Mouse (Mus musculus) ES-Bruce4 (cell line): ENCODE data around the gene Esrrg. TPM values are rescaled to one million over a fixed set of nuclear protein-coding genes. Genes with fewer than 3 reads are reported as not detected.

Experiments
- H3K27ac ChIP-seq: 2 replicates; pipeline ENCODE4 v1.5.1; 2012; ENCODE audit warnings: low read length, inconsistent platforms; ENCODE audit not compliant: insufficient read depth
- H3K27me3 ChIP-seq: 2 replicates; pipeline ENCODE4 v1.6.1; 2012; ENCODE audit warnings: mild to moderate bottlenecking, low read length, inconsistent platforms; ENCODE audit not compliant: control insufficient read depth, poor library complexity, insufficient read depth, severe bottlenecking
- H3K36me3 ChIP-seq: 2 replicates; pipeline ENCODE4 v1.6.1; 2012; ENCODE audit warnings: inconsistent platforms, mild to moderate bottlenecking, low read length, moderate library complexity; ENCODE audit not compliant: control insufficient read depth, poor library complexity, insufficient read depth, severe bottlenecking
- H3K4me1 ChIP-seq: one replicate; pipeline ENCODE4 v1.8.1; 2011; ENCODE audit warnings: low read length; ENCODE audit not compliant: control insufficient read depth, insufficient read depth
- H3K4me3 ChIP-seq: 2 replicates; pipeline ENCODE4 v1.5.1; 2011; ENCODE audit warnings: low read depth, mild to moderate bottlenecking, low read length
- H3K9ac ChIP-seq: 2 replicates; pipeline ENCODE4 v1.6.1; 2012; ENCODE audit warnings: low read depth, mild to moderate bottlenecking, inconsistent platforms; ENCODE audit not compliant: poor library complexity, severe bottlenecking
- H3K9me3 ChIP-seq: replicated peaks from 2 replicates; pipeline ENCODE4 v1.6.1; 2012; ENCODE audit warnings: mild to moderate bottlenecking, low read length, inconsistent platforms; ENCODE audit not compliant: control insufficient read depth, poor library complexity, insufficient read depth, severe bottlenecking
- CTCF ChIP-seq: IDR thresholded peaks from one replicate; pipeline ENCODE4 v1.8.1; 2011; ENCODE audit warnings: low read depth, low read length
- EP300 ChIP-seq: IDR thresholded peaks from 2 replicates; pipeline ENCODE4 v1.6.1; 2011; ENCODE audit warnings: low read depth, low read length; ENCODE audit not compliant: insufficient read depth
- POLR2A ChIP-seq: IDR thresholded peaks from one replicate; pipeline ENCODE4 v1.8.1; 2011; ENCODE audit warnings: low read length; ENCODE audit not compliant: insufficient read depth
- polyA plus RNA-seq: library from polyadenylated mRNA; stranded (reverse); fragments of >200 nt; gene quantifications from 2 replicates; pipeline ENCODE4 v1.2.4, GENCODE M21; 2011; ENCODE audit warnings: low read depth; ENCODE audit not compliant: missing spikeins, insufficient read depth, insufficient read length

The Esrrg gene
- polyA plus RNA-seq, 1 experiment = not detected

- TF ChIP-seq CTCF = no peak
- no peak for TF ChIP-seq POLR2A
- no peak for TF ChIP-seq EP300
- Histone ChIP-seq H3K4me1 (no peaks in the 10 kb centered on the region), H3K27ac (no peak overlapping the region), H3K9ac (no peak overlapping the region), H3K9me3 (no peaks in the 10 kb centered on the region), H3K4me3 (no peak overlapping the region), H3K36me3 (no peaks in the 10 kb centered on the region), H3K27me3 (no peaks in the 10 kb centered on the region)
Measured at GRCm38 (mm10) chr1:188173859-188174258, 565.3 kb downstream of the Esrrg start.

DNA sequence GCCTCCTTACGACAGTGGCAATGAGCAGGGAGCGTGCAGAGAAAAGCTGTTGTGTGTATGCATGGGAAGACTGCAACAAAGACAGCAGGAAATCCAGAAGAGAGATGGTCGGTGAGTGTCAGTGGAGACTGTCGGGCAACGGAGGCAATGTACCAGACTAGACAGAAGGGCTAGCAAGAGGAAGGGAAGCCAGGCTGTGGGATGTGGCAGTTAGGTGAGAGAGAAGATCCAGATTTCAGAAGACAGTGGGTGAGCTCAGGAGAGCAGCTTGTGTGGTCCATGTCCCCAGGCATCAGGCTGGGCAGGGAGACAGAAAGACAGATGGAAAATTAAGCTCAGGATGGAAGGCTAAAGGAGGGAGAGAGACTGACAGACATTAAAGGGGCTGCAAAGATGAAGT lies 574.4 kb downstream of the Esrrg start:
- no peaks in the 10 kb centered on the region for H3K4me1 ChIP-seq
- H3K27ac ChIP-seq = no peak overlapping the region
- no peak overlapping the region for H3K4me3 ChIP-seq
- no peaks in the 10 kb centered on the region for H3K9me3 ChIP-seq
- no peaks in the 10 kb centered on the region for H3K36me3 ChIP-seq
- no peak overlapping the region for H3K9ac ChIP-seq
- H3K27me3 ChIP-seq = no peaks in the 10 kb centered on the region
- TF ChIP-seq CTCF (no peak), EP300 (no peak), POLR2A (no peak)

GRCm38 (mm10) chr1:188186440-188187117 lies 578.0 kb downstream of the Esrrg start:
- Histone ChIP-seq H3K9ac (no peak overlapping the region), H3K4me3 (no peak overlapping the region), H3K36me3 (no peaks in the 10 kb centered on the region), H3K27ac (no peak overlapping the region), H3K27me3 (no peaks in the 10 kb centered on the region), H3K4me1 (no peaks in the 10 kb centered on the region), H3K9me3 (no peaks in the 10 kb centered on the region)
- TF ChIP-seq POLR2A (no peak), EP300 (no peak), CTCF (no peak)

GRCm38 (mm10) chr1:188192971-188193370 lies 584.4 kb downstream of the Esrrg start:
- Histone ChIP-seq H3K9ac (no peak overlapping the region), H3K27me3 (no peaks in the 10 kb centered on the region), H3K4me3 (no peak overlapping the region), H3K9me3 (no peaks in the 10 kb centered on the region), H3K4me1 (no peaks in the 10 kb centered on the region), H3K27ac (no peak overlapping the region), H3K36me3 (no peaks in the 10 kb centered on the region)
- no peak for TF ChIP-seq CTCF
- no peak for TF ChIP-seq POLR2A
- TF ChIP-seq EP300 = no peak

DNA sequence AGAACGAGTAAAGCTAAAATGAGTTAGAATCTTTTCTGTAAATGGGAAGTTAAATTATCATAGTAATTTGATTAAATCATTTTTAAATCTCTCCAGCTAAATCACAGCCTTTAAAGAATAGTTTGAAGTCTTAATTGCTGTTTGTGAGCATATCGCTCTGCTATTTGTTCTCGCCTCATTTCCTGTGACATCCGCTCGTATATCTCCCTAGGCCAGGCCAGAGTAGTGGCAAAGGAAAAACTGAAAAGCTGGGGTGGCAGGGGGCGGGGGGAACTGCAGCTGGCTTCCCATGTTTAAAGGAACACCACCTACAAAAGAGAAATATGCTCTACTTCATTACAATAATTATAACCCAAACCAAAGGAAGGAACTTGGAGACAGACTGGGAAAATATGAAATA lies 598.8 kb downstream of the Esrrg start:
- Histone ChIP-seq H3K4me3 (no peak overlapping the region), H3K27ac (no peak overlapping the region), H3K9me3 (no peaks in the 10 kb centered on the region), H3K36me3 (no peaks in the 10 kb centered on the region), H3K27me3 (no peaks in the 10 kb centered on the region), H3K9ac (no peak overlapping the region), H3K4me1 (no peaks in the 10 kb centered on the region)
- TF ChIP-seq CTCF (no peak), EP300 (no peak), POLR2A (no peak)

DNA sequence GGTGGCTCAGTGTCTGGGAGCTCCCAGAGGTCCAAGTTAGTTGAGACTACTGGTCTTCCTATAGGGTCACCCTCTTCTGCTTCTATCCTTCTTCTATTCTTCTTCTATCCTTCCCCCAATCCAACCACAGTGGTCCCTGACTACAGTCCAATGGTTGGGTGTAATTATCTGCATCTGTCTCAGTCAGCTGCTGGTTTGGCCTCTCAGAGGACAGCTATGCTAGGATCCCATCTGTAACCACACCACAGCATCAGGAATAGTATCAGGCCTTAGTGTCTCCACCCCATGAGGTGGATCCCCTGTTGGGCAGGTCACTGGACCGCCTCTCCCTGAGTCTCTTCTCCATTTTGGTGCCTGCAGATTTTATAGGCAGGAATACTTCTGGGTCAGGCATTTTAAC lies 600.4 kb downstream of the Esrrg start:
- Histone ChIP-seq H3K27me3 (no peaks in the 10 kb centered on the region), H3K9me3 (no peaks in the 10 kb centered on the region), H3K4me3 (no peak overlapping the region), H3K27ac (no peak overlapping the region), H3K4me1 (no peaks in the 10 kb centered on the region), H3K36me3 (no peaks in the 10 kb centered on the region), H3K9ac (no peak overlapping the region)
- TF ChIP-seq EP300 (no peak), CTCF (no peak), POLR2A (no peak)
